Mouse (Mus musculus): ENCODE data around the gene Fam20c. TPM values are rescaled to one million over a fixed set of nuclear protein-coding genes. Genes with fewer than 3 reads are reported as not detected.

Gene Fam20c
- polyA plus RNA-seq, 1 experiment from 2014 or later = 23.3 TPM

Other genes starting within 250 kb of the Fam20c start
- gene 1700123K08Rik, start 189.8 kb upstream of the Fam20c start, polyA plus RNA-seq (2016; fragmentation: Nextera tagmentation; extraction: Ambion mirVana) = not detected in 2 replicates
- 79.6 and 81.4 TPM in 2 replicates for gene Zfp68, start 134.8 kb upstream of the Fam20c start, polyA plus RNA-seq (2016; fragmentation: Nextera tagmentation; extraction: Ambion mirVana)
- 15.9 and 17.6 TPM in 2 replicates for gene A430033K04Rik, start 131.7 kb upstream of the Fam20c start, polyA plus RNA-seq (2016; fragmentation: Nextera tagmentation; extraction: Ambion mirVana)
- not detected in 2 replicates for gene Gm5294, start 65.6 kb downstream of the Fam20c start, polyA plus RNA-seq (2016; fragmentation: Nextera tagmentation; extraction: Ambion mirVana)
- gene Pdgfa, start 242.9 kb downstream of the Fam20c start, polyA plus RNA-seq (2016; fragmentation: Nextera tagmentation; extraction: Ambion mirVana) = 8.5 and 10.5 TPM in 2 replicates